Mouse (Mus musculus) E14TG2a.4 (cell line): ENCODE measurements around the gene Mn1.

Source experiments
- CTCF ChIP-seq: conservative IDR thresholded peaks from 2 replicates; pipeline ENCODE4 v1.5.1; 2014; ENCODE audit warnings: low read length
- NANOG ChIP-seq: IDR thresholded peaks from 2 replicates; pipeline ENCODE4 v1.6.1; 2014; ENCODE audit warnings: borderline replicate concordance, low read length, mixed read lengths

- no peak for TF ChIP-seq CTCF
- no peak for TF ChIP-seq NANOG
Measured at GRCm38 (mm10) chr5:111470875-111471274, 53.7 kb downstream of the Mn1 start.
